Mouse (Mus musculus): ENCODE measurements at regions not wholly inside any gene's neighbourhood (a gene's known extent, or its start where the extent isn't known, plus 50 kb on each side); places are given as distances from the start of the nearest gene placed in this dataset.
A peak's percentile ranks its signal among the peaks of the same experiment; 100 is the strongest.

DNA sequence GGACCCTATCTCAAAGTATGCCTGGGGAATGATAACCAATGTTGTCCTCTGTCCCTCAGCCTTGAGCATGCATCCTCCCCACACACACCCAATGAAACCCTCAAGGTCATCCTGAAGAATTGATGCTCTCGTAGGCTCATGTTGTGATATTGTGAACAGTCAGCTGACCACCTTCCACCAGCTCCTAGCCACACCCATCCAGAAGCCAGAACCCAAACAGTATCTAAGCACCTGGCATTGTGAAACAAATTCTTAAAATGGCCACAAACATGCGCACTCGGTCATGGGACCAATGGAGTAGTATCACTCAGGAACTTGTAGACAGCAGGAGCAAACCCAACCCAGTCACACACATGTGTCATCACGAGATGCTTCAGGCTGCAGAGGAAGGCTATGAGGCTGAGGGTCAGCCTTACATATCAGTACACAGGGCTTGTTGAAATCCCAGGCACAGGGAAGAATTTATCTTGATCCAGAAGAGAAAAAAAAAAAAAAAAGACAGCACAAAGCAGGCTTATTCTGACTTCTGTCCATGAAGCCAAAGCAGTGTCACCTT, 307.4 kb upstream of the Pabpc6 start:
- DNase-seq: no peak

DNA sequence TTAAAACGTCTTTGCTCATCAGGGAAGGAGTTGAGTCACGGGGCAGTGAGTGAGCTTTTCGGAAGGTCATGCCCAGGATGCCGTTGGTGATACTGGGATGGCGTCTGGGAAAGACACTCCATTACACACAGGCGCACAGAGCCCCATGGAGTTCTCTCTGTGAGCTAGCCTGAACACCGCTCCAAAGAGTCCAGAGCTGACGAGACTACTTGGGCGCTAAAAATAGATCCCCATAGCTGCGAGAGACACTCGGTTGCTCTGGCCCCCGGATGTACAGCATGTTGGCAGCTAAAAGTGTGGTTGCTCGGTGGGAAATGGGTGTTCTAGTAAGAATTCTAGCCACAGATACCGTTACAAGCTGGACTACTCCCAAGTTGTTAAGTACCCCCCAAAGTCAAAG, 306.5 kb upstream of the Pabpc6 start:
- no peak for DNase-seq

DNA sequence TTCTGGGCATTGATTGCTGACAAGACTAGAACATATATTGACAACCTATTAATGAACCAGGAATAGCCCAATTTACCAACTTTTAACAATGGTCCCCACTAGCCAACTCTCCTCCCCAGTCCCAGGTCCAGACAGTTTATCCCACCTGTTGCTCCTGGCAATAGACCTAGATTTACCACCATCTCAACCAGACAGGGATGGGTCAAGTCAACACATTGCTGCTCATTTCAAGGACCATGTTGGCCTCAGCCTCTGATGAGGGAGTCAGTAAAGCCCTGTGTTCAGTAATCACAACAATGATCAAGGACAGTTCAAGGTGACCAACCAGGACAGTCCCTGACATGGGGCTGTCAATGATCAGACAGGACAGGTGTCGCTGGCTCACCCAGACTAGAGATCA, 305.6 kb upstream of the Pabpc6 start:
- no peak for DNase-seq

DNA sequence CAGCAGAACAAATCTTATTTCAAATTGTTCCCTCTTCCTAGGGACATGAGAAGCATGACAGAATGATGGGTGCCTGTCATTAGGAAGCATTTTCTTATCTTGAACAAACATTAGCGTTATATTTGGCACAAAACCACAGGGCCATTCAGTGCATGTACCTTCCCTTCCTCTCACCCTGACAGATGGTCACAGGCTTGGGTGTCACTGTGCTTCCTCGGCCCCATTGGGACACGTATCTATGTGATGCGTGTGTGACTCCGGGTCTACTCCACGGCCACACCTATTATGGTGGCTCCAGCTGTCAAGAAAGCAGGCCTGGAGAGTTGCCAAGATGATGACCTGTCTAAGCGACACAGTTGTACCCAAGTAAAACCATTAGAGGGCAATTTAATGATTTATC, 298.5 kb upstream of the Pabpc6 start:
- DNase-seq: no peak

DNA sequence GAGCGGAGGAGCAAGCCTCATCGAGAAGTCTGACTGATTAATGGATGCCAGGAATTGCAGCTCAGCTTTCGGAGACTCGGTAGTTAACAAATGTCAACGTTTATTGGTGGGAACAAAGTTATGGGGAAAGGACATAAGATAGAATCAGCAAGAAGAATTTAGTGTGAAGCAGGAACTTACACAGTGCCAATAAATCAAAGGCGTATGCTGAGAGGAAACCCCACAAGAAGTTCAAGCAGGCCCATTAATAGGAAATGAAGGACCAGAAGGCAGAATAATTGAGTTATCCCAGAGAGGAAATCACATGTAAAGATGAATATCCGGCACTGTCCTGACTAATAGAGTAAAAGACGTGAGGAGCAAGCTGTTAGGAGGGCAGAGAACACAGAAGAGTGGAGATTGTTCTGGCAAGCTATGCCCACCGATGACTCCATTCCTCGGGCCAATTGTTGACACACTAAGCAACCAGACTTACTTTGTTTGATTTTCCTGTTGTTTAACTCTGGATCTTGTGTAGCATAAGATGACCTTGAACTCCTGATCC, 293.4 kb upstream of the Pabpc6 start:
- DNase-seq: no peak

DNA sequence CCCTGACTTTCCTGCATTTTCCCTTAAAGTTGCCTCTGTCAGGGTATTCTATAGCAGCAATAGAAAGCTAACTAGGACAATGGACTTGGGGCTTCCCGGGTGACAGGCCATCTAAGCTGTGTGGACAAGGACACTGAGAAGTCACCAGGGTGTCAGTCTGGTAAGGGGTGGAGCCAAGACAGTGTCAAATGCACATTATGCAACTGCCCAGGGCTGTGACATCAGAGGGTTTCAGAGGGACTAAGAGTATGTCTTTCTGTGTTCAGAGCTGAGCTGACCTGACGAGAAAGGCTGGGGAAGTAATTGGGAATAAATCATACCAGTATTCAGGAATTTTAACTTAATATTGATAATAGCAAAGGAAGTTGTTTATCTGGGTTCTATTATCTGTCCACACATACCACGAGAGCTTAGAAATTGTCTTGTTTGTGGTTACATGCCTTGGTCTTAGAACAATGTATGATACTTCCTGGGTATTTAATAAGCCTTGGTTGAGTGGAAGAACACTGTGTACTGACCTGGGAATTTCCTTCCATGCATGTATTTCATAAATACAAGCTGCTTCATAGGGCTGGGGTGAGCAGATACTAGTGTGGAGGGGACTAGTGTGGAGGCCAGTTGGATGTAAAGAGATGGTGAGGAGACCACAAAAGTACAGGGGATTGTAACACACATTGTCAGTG, 279.6 kb upstream of the Pabpc6 start:
- DNase-seq: no peak

DNA sequence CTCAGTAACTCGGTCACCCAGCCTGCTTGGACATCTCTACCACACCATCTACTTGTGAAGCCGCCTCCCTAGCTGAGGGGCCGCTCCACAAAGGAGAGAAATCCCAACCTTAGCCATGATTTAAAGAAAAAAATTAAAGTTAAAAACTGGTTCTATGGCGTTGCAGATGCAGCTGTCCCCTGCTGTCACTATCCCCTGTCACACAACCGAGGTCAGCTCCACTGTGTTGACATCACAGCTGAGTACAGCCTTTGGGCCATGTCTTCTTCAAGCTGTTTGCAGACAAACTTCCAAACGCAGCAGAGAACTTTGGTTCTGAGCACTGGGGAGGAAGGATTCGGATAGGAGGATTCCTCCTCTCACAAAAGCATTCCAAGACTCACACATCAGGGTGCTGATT, 278.1 kb upstream of the Pabpc6 start:
- no peak for DNase-seq

DNA sequence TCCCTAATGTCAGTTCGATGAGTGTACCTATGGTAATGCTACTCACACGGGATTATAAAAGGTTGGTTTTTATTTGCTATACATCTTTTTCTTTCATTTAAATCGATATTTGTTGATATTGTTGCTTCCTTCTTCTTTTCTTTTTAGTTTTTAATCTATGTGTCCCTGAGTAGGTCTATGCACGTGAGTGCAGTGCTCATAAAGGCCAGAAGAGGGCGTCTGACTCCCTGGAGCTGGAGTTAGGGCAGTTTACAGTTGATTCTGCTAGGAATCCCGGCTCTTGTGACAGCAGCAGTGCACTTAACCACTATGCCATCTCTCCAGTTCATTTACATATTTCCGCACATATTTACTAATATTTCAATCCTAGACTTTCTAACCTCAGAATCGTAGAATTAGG, 275.0 kb upstream of the Pabpc6 start:
- DNase-seq: no peak

DNA sequence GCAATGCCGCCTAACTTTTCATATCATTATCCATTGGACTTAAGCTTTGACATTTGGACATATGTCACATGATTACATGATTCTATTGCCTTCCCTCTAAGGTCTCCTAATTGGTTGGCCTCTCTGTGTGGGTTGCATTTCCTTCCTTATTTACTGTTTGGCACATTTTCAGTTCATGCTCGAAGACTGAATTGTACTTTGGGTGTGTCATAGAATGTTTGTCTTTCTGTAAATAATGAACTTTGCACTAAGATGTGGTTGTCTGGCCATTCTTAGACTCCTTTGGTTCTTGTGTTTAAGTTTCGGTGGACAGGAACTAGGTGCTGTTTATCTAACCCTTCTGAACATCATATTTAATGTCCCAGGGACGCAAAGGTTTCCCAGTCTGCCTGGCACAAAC, 272.7 kb upstream of the Pabpc6 start:
- DNase-seq: no peak

DNA sequence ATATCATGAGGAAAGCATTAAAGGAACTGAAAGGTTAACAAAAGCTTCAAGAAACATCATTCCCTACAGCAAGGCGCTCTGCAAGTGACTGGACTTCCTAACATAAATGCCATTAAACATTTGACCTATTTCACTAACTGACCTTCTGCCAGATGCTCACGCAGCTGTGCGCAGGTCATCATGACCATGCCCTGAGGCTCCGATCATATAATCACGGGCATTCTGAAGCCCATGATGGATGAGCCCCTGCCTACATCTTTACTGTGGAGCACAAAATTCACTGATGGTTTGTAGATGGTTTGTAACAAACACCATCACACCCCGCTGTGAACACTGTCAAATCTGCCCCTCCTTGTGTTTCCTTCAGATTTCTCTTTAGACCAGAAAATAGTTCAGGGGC, 270.1 kb upstream of the Pabpc6 start:
- no peak for DNase-seq

DNA sequence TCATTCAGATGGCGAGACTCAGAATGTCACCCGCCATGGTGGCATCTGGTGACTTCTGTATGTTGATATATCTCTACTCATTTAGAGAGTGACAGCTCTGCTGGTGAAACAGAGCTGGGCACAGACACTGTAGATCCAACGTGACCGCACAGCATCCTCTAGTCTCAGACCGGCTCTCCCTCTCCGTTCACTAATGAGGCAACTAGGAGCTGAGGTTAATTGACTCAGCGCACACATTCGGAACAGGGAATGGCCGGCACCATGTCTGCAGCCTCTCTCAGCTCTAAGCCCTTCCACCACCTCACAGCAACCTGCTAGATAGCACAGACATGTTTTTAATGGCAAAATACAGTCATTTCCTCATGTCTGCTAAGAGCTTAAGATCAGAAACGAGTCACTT, 268.9 kb upstream of the Pabpc6 start:
- DNase-seq: no peak

DNA sequence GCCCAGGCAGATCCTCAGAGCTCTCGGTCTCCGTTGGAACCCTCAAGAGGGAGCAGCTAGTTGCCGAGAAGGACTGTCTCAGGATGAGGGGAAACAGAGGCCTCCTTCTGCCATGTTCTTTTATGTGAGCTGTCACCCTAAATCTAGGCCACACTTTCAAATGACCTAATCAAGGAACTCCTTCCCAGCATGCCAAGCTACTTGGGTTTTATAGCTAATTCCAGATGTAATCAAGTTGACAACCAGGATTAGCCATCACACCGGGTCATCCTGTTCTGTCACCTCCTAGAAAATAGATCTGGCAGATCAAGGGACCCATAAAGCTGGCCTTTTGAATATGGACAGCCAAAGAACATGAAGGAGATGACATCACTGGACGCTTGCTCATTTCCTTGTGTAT, 267.7 kb upstream of the Pabpc6 start:
- no peak for DNase-seq

DNA sequence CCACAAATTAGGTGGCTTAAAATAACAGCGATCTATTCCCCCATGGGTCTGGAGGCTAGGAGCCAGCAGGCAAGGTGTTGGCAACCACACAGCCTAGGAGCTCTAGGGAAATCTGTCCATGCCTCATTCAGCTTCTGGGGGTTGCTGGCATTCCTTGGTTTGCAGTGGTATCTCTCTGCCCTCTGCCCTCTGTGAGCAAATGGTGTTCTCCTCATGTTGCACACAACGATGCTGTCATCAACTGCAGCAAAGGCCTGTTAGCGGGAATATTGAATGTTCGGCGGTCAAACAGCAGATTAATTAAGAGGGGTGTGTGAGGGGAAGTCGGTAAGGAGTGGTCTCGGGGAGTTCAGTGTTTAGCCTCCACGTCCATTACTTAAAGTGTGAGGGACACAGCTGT, 262.7 kb upstream of the Pabpc6 start:
- DNase-seq: no peak

DNA sequence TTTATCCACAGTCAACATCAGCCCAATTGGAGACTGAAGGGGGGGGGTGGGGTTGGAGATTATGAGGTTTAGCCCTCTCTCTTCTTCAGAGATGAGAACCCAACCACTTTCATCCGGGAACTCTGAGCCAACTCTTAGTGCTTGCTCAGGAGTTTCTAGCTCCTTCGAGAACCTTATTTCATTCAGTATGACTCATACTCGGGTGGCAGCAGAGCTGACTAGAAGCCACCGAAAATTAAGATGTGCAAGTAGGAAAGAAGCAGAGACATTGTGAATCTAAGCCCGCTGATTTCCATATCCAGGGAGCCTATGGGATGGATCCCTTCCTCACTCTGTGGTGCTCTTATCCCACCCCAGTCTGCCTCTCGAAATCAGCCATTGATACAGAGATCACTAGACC, 262.0 kb upstream of the Pabpc6 start:
- peak; percentile 5 for DNase-seq

DNA sequence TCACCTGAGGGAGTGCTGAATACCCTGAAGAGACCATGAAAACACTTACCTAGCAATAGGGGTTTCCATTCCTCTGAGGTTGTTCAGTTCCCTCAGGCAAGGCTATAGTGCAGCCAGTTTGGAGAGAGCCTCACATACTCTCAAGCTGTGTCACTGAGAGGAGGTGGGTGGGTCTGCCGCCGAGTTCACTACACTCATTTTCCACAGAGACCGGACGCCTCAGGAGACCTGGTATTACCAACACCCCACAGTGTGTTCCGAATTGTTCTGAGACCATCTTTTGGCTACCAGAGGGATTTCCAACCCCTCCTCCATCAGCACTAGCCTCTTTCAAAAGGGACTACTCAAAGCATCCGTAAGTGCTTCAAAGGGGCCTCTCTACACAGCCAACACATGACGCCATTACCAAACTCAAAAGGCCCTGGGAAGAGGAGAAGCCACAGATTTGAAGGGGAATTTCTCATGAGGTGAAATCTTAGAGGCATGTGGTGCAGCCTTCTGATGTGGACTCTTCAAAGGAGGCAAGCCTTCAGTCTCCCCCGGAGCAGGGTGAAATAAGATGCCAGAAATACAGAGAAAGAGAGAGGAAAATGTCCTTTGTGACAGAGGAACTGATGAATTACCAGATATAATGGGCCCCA, 260.1 kb upstream of the Pabpc6 start:
- DNase-seq: no peak

DNA sequence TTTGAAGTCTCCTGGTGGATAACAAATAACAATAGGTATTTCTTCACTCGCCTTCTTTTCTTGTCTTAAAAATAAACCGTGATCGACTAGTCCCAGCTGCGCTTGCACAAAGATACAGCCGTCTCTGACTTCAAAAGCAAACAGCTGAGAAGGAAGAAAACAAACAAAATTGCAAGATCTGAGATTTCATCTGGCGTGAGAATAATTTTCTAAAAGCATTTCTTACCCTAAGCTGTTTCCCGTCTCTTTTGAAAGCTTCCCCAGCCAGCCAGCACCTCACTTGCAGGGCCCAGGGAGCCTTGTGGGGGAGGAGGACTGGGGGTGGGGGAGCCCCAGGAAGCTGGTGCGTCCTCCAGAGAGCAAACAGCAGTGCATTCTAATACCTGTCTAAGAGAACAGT, 258.2 kb upstream of the Pabpc6 start:
- DNase-seq: peak; percentile 8

DNA sequence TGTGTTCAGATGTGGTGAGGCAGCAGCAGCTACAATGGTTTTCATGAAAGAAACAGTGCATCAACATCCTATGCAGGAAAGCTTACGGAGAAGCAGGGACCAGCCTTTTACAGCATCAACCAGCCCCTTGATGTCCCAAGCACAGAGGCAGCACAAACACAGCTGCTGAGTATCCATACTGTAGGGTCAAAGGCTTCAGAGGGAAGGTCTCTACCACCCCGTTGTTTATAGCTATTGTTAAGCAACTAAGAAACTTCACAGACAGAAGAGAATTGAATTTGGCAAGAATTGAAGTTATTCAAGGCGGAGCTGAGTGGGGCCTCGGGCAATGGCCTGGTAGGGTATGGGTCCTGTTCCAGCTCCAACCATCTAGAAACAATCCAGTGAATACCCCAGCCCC, 256.8 kb upstream of the Pabpc6 start:
- no peak for DNase-seq

DNA sequence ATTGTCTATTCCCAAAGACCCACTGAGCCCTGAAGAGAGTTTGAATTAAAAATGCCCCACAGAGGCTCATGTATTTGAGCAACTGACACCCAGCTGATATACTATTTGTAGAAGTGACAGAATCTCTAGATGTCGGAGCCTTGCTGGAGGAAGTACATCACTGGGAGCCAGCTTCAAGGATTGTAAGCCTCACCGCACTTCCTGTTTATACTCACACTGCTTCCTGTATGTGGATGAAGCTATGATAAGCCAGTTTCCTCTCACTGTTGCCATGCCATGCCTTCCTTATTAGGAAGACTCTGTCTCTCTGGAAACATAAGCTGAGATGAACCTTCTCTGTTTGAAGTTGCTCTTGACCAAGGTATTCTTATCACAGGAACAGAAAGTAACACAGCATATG, 251.8 kb upstream of the Pabpc6 start:
- no peak for DNase-seq

DNA sequence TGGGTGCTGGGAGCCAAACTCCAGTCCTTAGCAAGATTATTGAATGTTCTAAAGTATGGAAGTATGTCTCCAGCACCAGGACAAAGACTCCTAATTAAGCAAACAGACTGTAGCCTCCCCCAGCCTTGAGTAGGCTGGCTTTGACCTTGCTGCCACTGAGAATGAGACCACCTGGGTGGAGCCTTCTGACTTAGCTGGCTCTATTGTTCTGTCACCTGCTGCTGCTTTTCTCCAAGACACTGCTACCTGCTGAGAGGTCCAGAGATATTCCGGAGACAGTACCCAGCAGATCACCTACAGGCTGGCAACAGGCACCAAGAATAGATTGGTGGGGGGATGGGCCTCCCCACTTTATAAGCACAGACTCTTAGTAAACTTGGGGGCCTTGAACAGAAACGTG, 247.5 kb upstream of the Pabpc6 start:
- no peak for DNase-seq

DNA sequence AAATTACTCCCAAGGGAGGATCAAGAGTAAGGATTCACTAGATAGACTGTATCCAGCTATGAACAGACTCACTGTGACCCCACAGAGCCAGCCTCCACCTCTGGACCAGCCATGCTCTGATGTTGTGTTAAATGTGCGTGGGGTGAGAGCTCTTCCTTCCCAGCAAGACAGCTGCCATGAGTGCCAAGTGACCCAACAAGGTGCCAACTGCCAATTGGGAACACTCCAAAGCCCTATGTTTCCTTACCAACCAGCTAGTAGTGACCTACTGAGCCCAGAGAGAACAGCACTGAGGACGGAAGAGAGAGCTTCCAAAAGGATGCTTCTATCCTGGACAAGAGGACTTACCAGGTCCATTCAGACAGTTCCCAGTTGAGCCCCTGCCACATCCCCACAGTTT, 241.3 kb upstream of the Pabpc6 start:
- no peak for DNase-seq

DNA sequence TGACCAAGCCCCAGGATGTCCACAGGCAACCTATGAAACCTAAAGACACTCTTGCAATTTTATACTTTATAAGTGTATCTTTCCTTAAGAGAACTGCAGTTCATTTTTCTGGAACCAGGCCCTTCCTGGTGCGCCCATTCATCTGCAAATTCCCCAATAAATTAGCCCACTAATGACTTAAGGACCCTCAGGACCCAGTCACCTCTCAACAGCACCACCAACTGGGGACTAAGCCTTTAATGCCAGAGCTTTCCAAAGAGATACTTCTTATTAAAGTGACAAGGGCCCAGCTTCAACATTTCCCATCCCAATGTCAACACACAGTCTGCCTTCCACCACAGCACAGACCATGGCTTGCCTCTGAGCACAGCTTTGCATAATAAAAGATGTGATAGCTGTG, 237.6 kb upstream of the Pabpc6 start:
- no peak for DNase-seq

DNA sequence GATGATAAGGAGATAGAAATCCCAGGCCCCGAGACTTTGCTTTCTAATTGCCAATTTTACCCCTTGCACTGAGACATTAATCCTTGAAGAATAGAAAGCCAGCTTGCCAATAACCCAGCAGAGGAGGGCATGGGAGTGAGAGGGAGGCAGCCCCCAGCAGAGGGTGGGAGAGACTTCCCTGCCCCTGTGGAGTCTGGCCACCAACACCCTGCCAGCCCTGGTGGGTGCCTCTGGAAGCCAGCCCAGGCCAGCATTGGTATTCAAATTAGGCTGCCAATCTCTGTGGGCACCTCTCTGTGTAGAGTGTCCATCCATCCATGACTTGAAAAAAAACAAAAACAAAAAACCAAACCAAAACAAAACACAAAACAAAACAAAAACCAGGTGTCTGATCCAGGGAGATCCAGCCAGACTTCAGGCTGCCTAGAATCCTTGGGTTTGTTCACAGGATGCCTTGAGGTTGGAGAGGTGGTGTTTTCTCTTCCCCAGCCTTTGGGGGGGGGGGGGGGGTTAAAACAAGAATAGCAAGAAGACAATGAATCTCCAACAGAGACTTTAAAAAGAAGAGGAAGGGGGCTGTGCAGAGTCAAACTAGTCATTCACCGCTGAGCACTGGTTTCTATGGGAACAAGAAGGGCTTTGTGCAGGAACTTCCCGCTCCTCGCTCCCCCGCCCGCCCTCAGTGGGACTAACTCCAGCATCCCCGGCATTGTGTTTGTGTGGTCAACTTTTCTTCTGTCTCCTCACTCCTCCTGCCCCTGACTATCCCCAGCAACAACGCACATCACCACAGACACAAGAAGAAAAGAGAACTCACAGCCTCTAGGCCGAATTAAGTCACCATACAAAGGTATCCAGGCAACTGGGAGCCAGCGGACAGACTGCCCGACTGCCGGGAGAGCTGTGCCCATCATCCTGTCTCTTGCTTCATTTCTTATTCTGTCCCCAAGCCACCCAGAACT, 236.3 kb upstream of the Pabpc6 start:
- peak; percentile 77 for DNase-seq

DNA sequence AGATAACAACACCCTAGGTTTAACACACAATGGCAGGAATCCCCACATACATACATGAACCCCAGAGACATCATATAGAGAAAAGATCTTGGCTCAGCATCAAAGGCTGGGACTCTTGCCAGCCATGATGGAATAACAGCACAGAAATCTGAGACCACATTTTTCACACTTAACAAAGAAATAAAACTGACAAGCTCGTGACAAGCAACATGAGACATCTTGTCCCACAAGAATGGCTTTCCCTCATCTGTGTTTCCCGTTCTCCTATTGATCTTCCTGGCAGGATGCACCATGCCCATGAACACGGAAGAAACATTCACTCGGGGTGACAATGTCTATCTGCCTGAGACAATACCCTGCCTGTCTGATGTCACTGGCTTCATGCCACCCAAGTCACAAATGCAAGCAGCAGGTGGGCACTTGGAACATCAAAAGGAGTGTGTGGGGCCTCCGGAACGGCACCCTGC, 235.0 kb upstream of the Pabpc6 start:
- peak; percentile 23 for DNase-seq
